11 mouse cellular contexts compared by ENCODE assay signal in the genomic region with DNA sequence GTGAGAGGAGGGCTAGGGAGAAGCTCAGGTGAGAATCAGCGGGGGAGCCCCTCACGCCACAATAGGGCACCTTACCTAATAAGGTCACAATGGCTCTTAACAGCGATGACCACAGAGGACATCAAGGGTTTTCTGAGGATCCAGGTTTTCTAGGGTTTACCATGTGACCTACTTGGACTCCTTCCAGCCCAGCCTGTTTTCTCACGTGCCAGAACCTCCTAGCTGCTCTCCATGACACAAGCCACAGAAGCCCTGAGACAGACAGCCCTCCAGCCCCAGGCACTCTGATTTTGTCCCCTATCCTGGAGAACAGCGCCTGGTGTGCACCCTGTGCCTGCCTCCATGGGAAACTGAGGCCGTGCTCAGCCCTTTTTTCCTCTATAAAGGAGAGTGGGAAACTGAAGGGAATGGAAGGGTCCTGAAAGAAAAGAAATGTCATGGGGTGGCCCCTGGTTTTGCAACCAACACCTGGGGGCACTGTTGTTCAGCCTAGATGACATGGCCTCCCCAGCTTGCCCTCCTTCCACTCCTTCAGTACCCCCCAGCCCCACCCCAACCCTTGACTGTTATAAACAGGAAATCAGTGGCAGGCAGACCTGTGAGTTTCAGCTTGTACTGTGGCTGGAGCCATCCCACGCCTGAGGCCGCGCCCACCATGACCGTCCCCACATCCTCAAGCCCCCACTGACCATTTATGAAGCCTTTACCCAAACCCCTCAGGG. TPM values are rescaled to one million over a fixed set of nuclear protein-coding genes. Genes with fewer than 3 reads are reported as not detected.
DNase-seq lines count a peak whose midpoint lies in the region; ATAC-seq lines count a peak whose summit lies in the region.
"Had no signal": no experiment of that assay in that cellular context is flagged by ENCODE, and none has a peak within 500 bp of the region (broad histone marks: within the 10 kb centered on the region; RNA-seq: fewer than 3 reads in every experiment).

No protein-coding gene starts in this region.

- H3K9me3 ChIP-seq in kidney, embryonic 14.5 days (ENCODE audit: control insufficient read depth, low read length) = no peaks in the 10 kb centered on the region

- WGBS in kidney, embryonic 14.5 days = 71% methylated on average over 10 of the region's 10 CpGs

- H3K27ac ChIP-seq in kidney, embryonic 14.5 days (ENCODE audit: low read depth, low read length) = no peak overlapping the region
- H3K27ac ChIP-seq: limb, embryonic 12.5 days had no signal

- peak; percentile 44 to 57 for DNase-seq in cerebellum, postnatal 10 days
- no peak for DNase-seq in cerebellum, adult 11 months
- peak; percentile 32 for DNase-seq in thymus, postnatal 4 days
- DNase-seq in thymus, postnatal 36 days = no peak
- no peak for DNase-seq in gastrocnemius, adult 8-10 months (ENCODE audit: low spot score in 2 of 2)
- no peak for DNase-seq in layer of hippocampus, adult 8-10 months (ENCODE audit: low spot score in 2 of 2)
- DNase-seq: right cerebral cortex, adult 18-20 months had no signal

- no peaks in the 10 kb centered on the region; the same call in 1 of the 2 replicates for H3K27me3 ChIP-seq in kidney, embryonic 14.5 days (ENCODE audit: control insufficient read depth, insufficient read depth, low read length)

- H3K9ac ChIP-seq in kidney, embryonic 14.5 days (ENCODE audit: low read depth, low read length) = no peak overlapping the region
- H3K9ac ChIP-seq: limb, embryonic 12.5 days had no signal

- no peak overlapping the region for H3K4me2 ChIP-seq in kidney, embryonic 14.5 days (replicated peaks; ENCODE audit: low read depth, low read length)
- H3K4me2 ChIP-seq: limb, embryonic 12.5 days had no signal

- H3K4me1 ChIP-seq in kidney, embryonic 14.5 days (ENCODE audit: control insufficient read depth, insufficient read depth, low read length) = no peaks in the 10 kb centered on the region
- H3K4me1 ChIP-seq: limb, embryonic 12.5 days had no signal

- peak; percentile 46 for ATAC-seq in megakaryocyte, adult 5-6 weeks (ENCODE audit: poor library complexity, severe bottlenecking)
- no peak for ATAC-seq in kidney, embryonic 14.5 days (ENCODE audit: low FRiP score, low TSS enrichment)
- ATAC-seq: hindbrain, embryonic 16.5 days had no signal

- no peak overlapping the region for H3K4me3 ChIP-seq in kidney, embryonic 14.5 days (ENCODE audit: low read length)
- H3K4me3 ChIP-seq: limb, embryonic 12.5 days had no signal

- H3K36me3 ChIP-seq in kidney, embryonic 14.5 days (ENCODE audit: control insufficient read depth, insufficient read depth, low read length) = no peaks in the 10 kb centered on the region
- H3K36me3 ChIP-seq: limb, embryonic 12.5 days had no signal

RNA-seq across cellular contexts. Expression of a gene that starts 37.9 kb away (rescaled TPM):
- 0.04 and 0.07 TPM in 2 replicates for total RNA-seq in megakaryocyte, adult 5-6 weeks (2015)
- total RNA-seq in megakaryocyte, adult 5-6 weeks (2017) = not detected in 2 replicates
- total RNA-seq in gastrocnemius, adult 8-10 months (2022) = not detected
- 0.11 and 0.14 TPM in 2 replicates for polyA plus RNA-seq in kidney, embryonic 14.5 days (2014; fragmentation: Nextera tagmentation; extraction: Ambion mirVana)
- total RNA-seq in layer of hippocampus, adult 8-10 months (2022) = under 1 TPM; 0.10 to 0.62 (median 0.25) TPM
- polyA plus RNA-seq: limb, embryonic 12.5 days had no signal

Comparison
In these comparisons a context has a peak if more than half of its experiments do, and no peak if none do; other contexts are left out.
1. DNase-seq: peak in cerebellum, postnatal 10 days (2 of 2) and thymus, postnatal 4 days (single experiment); none in cerebellum, adult 11 months (single experiment), thymus, postnatal 36 days (0 of 2), gastrocnemius, adult 8-10 months (0 of 2) and layer of hippocampus, adult 8-10 months (0 of 2).